Mouse (Mus musculus) urinary bladder, adult 18-20 months (tissue): ENCODE data around the gene Ak5.
"Not testable (repeated sequence)": the region's sequence is repeated elsewhere in the genome, so short reads cannot be mapped to it uniquely, and the experiment has no call there.

ENCODE experiments used
- DNase-seq, 2 experiments: peaks; one replicate each; pipeline ENCODE4 v3.0.0; 2022; ENCODE audit warnings: low spot score in 2 of 2, mixed read lengths in 2 of 2

Gene Ak5

DNA sequence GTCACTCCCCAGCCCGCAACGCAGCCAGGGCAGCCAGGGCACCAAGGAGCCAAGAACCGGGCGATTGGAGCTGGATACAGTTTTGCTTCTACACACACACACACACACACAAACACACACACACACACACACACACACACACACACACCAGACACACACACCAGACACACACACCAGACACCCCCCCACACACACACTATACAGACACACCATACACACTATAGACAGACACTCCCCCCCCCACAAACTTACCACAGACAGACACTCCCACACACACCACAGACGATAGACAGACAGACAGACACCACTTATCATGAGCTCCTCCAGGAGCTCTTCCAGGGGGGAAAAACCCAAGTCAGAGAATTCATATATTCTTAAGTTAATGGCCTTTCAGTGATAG, at the start of gene Ak5:
Gene Ak5 (minus strand): TSS at position 122 of the 400 bp plus-strand sequence.
- no peak for DNase-seq

DNA sequence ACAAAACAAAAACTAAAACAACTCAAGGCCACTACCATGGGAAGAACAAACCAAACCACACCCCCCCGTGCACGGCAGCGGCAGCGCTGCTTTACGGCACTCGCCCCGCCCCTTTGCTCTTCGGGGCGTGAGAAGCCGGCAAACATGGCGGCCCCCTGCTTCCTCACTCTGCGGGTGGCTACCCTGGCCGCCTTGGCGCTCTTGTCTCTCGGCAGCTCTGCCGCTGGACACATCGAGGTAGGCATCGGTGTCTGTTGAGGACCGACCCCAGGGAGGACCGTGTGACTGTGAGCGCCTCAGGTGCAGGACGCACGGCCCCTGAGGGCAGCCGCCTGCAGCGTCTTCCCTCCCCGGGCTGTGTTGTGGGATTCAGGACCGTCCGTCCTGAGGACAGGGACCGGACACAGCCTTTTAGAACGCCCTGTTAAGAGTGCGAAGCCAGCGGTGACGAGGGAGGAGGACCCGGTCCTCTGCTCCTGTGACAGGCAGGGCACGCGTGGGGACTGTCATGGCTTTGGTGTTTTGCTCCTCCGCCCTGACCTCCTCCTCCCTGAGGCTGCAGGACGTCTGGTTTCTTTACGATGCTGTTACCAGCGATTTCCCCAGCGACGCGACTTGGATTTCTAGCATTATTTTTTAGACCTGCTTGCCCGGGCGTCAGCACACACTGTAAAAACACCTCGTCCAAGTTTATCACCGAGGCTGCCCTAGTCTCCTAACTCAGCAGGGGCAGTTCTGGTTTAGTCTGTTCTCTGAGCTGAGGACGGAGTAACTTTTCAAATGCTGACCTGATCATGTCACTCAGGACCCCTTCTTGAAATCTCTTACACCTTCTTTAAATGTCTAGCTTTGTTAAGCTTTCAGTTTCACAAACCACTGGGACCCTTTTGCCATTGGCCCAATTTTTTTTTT, 46.1 kb upstream of the Ak5 start, which contains the start of gene Pigk:
Gene Pigk (plus strand): TSS at position 110 of the 912 bp plus-strand sequence.
- peak; percentile 84 to 97 for DNase-seq

- DNase-seq: no peak
Measured at GRCm38 (mm10) chr3:152712957-152713356, 44.8 kb upstream of the Ak5 start.

GRCm38 (mm10) chr3:152709936-152710335, 41.8 kb upstream of the Ak5 start:
- no peak for DNase-seq

- DNase-seq: no peak
Measured at GRCm38 (mm10) chr3:152707321-152707823, 39.2 kb upstream of the Ak5 start.

- DNase-seq: no peak
Measured at GRCm38 (mm10) chr3:152706901-152707300, 38.7 kb upstream of the Ak5 start.

DNA sequence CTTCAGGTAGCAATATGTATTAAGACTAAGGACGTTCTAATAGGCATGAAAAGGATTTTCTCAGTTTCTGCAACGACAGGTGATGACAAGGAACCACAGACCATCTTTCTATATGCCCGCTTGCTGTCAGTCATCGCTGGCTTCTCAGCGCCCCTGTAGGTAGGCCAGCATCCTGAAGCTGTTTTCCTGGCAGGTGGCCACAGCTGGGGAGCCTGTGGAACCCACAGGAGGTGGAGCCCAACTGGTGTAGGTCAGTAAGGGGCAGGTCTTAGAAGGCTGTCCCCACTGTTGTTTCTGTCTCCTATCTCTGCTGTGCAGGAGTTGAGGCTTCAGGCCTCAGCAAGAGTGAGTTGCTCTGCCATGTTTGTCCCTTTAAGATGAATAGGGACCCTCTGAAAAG, 37.7 kb upstream of the Ak5 start:
- DNase-seq: no peak

GRCm38 (mm10) chr3:152702274-152702843, 34.2 kb upstream of the Ak5 start:
- DNase-seq: no peak

DNA sequence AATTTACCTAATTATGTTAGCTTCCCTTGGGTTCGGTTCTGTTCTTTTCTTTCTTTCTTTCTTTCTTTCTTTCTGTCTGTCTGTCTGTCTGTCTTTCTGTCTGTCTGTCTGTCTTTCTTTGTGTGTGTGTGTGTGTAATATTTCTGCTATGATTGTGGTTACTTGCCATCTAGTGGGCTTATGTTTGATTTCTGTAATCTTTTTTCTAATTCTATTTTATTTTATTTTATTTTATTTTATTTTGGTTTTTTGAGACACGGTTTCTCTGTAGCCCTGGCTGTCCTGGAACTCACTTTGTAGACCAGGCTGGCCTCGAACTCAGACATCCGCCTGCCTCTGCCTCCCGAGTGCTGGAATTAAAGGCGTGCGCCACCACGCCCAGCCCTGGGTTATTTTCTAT, 33.4 kb upstream of the Ak5 start:
- not testable (repeated sequence) for DNase-seq

- DNase-seq: no peak
Measured at GRCm38 (mm10) chr3:152699261-152699660, 31.1 kb upstream of the Ak5 start.

- DNase-seq: no peak
Measured at GRCm38 (mm10) chr3:152698017-152698416, 29.9 kb upstream of the Ak5 start.

DNA sequence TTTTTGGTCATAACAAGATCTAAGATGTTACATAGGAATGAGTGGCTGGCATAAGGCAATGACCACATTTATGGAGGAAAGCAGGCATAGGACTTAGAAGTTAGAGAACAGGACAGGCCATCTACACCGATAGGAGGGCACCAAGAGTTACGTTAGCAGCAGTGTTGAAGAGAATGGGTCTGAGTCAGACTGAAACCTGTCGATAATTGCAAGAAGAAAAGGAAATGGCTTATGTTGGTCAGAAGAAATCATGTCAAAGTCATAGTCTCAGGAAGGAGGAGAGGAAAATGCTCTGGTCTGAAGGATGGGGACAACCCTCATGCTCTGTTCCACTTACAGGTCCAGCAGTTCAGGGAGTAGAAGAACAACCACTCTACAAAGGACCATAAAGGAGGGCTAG, 26.8 kb upstream of the Ak5 start:
- no peak for DNase-seq

DNA sequence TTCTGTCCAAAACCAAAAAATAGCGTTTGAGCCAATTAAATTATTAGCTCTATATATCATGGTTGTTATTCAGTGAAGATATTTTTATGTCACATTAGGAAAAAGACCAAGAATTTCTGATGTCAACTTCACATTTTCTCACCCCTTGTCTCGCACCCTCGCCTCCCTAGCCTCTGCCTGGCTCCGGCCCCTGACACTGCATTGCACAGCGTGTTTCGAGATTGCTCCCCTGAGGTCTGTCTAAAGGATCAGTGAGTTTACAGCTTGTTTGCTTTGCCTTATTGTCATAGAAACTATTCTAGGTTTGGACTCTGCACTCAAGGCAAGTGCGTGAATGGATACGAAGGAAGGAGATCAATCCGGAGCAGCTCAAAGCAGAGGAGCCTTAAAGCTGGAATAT, 20.9 kb upstream of the Ak5 start:
- no peak for DNase-seq

DNA sequence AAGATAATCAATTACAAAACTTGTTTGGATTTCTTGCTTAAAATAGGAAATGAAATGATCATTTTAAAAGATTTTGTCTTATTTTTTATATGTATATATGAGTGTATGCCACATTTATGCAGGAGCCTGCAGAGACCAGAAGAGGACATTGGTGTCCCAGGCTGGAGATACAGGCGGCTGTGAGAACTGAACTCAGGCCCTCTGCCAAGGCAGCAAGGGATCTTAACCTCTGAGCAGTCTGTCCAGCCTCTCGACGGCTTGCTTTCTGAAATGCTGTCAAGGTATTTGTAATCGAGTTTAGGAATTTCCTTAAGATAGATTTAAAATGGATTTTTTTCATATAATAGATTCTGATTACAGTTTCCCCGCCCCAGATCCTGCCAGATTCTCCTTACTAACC, 20.4 kb upstream of the Ak5 start:
- DNase-seq: no peak

GRCm38 (mm10) chr3:152674663-152675062, 6.5 kb upstream of the Ak5 start:
- DNase-seq: no peak

GRCm38 (mm10) chr3:152669783-152670182, 1.6 kb upstream of the Ak5 start:
- DNase-seq: no peak

DNA sequence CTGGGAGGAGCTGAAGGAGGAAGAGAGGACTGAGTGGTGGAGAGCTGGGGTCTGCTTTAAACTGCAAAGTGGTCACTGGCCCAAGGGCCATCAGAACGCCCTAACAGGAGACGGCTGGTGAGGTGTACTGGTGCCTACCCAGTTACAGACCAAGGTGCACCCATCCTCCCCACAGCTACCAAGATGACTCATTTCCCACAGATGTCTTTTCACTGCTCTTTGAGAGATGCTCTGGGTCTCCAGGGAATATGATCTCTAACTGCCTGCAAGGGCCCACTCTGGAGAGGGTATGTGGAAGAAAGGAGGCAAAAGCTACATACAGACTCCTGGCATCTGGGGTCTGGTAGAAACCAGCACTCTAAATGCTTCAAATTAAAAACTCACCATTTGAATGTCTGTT, 633 bp upstream of the Ak5 start:
- DNase-seq: no peak

DNA sequence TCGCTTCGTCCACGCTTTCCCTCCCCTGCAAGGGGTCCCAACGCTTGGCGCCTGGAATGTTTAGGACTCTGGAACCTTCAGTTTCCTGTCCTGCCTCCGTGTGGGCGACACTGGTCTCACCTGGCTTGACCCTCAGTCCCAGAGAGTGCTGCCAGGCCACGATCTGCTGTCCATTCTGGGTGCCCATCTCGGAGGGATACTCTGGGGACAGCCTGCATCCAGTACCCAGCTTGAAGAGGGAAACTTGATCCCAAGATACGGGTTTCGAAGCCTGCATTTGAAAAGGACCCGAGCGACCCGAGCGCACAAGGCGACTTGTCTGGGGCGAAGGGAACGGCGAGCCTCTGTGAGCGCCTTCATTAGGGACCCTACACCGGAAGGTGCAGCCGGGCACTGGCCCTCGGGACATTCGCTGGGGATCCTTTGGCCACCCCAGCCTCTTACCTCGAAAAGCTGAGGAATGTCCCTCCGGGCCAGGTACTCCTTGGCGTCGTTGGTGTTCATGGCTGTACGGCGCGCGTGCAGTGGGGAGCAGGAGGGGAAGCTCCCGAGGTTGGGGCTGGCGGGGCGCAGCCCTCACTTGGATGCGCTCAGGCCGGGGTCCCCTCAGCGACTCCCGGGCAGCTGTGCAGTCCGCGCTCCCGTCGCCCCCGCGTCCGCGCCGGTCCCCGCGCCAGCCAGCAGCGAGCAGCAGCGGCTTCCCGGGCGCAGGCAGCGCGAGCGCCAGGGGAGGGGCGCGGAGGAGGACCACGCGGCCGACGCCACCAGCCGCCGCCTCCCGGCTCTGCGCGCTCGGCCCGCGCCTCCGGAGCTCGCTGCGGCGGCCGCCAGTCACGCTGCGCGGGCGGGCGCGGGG, 576 bp downstream of the Ak5 start:
- DNase-seq: peak in 1 of 2 experiments; percentile 11

GRCm38 (mm10) chr3:152666991-152667355, 1.2 kb downstream of the Ak5 start:
- DNase-seq: no peak

- DNase-seq: no peak
Measured at GRCm38 (mm10) chr3:152658592-152658991, 9.6 kb downstream of the Ak5 start.

- DNase-seq: no peak
Measured at GRCm38 (mm10) chr3:152651991-152652390, 16.2 kb downstream of the Ak5 start.

GRCm38 (mm10) chr3:152644610-152645009, 23.6 kb downstream of the Ak5 start:
- DNase-seq: no peak
